Mouse (Mus musculus) MEL (cell line): Measurements from ENCODE around the gene Slc20a1. TPM values are rescaled to one million over a fixed set of nuclear protein-coding genes. Genes with fewer than 3 reads are reported as not detected.

Source experiments
- DNase-seq: peaks from one replicate; pipeline ENCODE4 v3.0.0; 2011; ENCODE audit warnings: low read depth, low spot score
- H3K27ac ChIP-seq: 2 replicates; pipeline ENCODE4 v1.5.1; 2012; ENCODE audit warnings: low read depth, mild to moderate bottlenecking, control low read depth, low read length, moderate library complexity; ENCODE audit not compliant: control insufficient read depth
- H3K27me3 ChIP-seq, 2 experiments: fragments of 150-350 bp in 1 of 2; sonication (generic) in 1 of 2; 2 replicates each; pipeline ENCODE4 v1.6.1; 2012; ENCODE audit warnings: low read length in 2 of 2, mild to moderate bottlenecking in 2 of 2, improper control_type of control experiment in 1 of 2, moderate library complexity in 1 of 2; ENCODE audit not compliant: insufficient read depth in 2 of 2, control insufficient read depth in 1 of 2
- H3K36me3 ChIP-seq, 2 experiments: 2 replicates each; pipeline ENCODE4 v1.6.1; 2012 to 2014; ENCODE audit warnings: low read length in 2 of 2, improper control_type of control experiment in 1 of 2, inconsistent platforms in 1 of 2, mild to moderate bottlenecking in 1 of 2; ENCODE audit not compliant: insufficient read depth in 2 of 2, control insufficient read depth in 1 of 2
- H3K4me1 ChIP-seq, 2 experiments: fragments of 150-350 bp in 1 of 2; sonication (generic) in 1 of 2; 2 replicates each; pipeline ENCODE4 v1.6.1; 2012; ENCODE audit warnings: low read length in 2 of 2, improper control_type of control experiment in 1 of 2, mild to moderate bottlenecking in 1 of 2; ENCODE audit not compliant: insufficient read depth in 2 of 2, control insufficient read depth in 1 of 2
- H3K4me3 ChIP-seq, 2 experiments: fragments of 150-350 bp in 1 of 2; sonication (generic) in 1 of 2; 2 replicates each; pipeline ENCODE4 v1.5.1; 2012; ENCODE audit warnings: low read depth in 2 of 2, low read length in 2 of 2, mild to moderate bottlenecking in 2 of 2, moderate library complexity in 2 of 2, control low read depth in 1 of 2, improper control_type of control experiment in 1 of 2; ENCODE audit not compliant: control insufficient read depth in 1 of 2, insufficient read depth in 1 of 2
- H3K79me2 ChIP-seq: 2 replicates; pipeline ENCODE4 v1.6.1; 2012; ENCODE audit warnings: mild to moderate bottlenecking, low read length, moderate library complexity; ENCODE audit not compliant: control insufficient read depth, poor library complexity, insufficient read depth
- H3K9ac ChIP-seq: 2 replicates; pipeline ENCODE4 v1.6.1; 2012; ENCODE audit warnings: low read depth, mild to moderate bottlenecking, control low read depth, low read length, moderate library complexity; ENCODE audit not compliant: control insufficient read depth, poor library complexity, severe bottlenecking
- H3K9me3 ChIP-seq: fragments of 150-350 bp; sonication (generic); replicated peaks from 2 replicates; pipeline ENCODE4 v1.6.1; 2012; ENCODE audit warnings: mild to moderate bottlenecking, low read length, improper control_type of control experiment, moderate library complexity; ENCODE audit not compliant: insufficient read depth
- ETS1 ChIP-seq: IDR thresholded peaks from 2 replicates; pipeline ENCODE4 v1.6.1; 2012; ENCODE audit warnings: low read depth, mild to moderate bottlenecking, inconsistent platforms, low read length, improper control_type of control experiment, moderate library complexity
- JUND ChIP-seq: IDR thresholded peaks from 2 replicates; pipeline ENCODE4 v1.6.1; 2011; ENCODE audit warnings: low read depth, mild to moderate bottlenecking, improper control_type of control experiment, low read length
- KAT2A ChIP-seq: conservative IDR thresholded peaks from 2 replicates; pipeline ENCODE4 v1.6.1; 2012; ENCODE audit warnings: low read depth, low read length, improper control_type of control experiment, inconsistent platforms
- POLR2AphosphoS5 ChIP-seq: IDR thresholded peaks from 2 replicates; pipeline ENCODE4 v1.6.1; 2012; ENCODE audit warnings: low read depth, borderline replicate concordance, mild to moderate bottlenecking, inconsistent platforms, low read length, moderate library complexity, mixed read lengths
- UBTF ChIP-seq: IDR thresholded peaks from 2 replicates; pipeline ENCODE4 v1.6.1; 2012; ENCODE audit warnings: low read depth, mild to moderate bottlenecking, inconsistent platforms, low read length, improper control_type of control experiment, moderate library complexity, borderline replicate concordance; ENCODE audit not compliant: insufficient read depth
- USF1 ChIP-seq: IDR thresholded peaks from 2 replicates; pipeline ENCODE4 v1.6.1; 2014; ENCODE audit warnings: low read depth, mild to moderate bottlenecking, inconsistent platforms, low read length, improper control_type of control experiment, moderate library complexity
- ZMIZ1 ChIP-seq: IDR thresholded peaks from 2 replicates; pipeline ENCODE4 v1.6.1; 2012; ENCODE audit warnings: low read depth, mild to moderate bottlenecking, inconsistent platforms, low read length, improper control_type of control experiment, moderate library complexity
- ZNF384 ChIP-seq: IDR thresholded peaks from 2 replicates; pipeline ENCODE4 v1.6.1; 2012; ENCODE audit warnings: low read depth, mild to moderate bottlenecking, inconsistent platforms, low read length, improper control_type of control experiment
- polyA plus RNA-seq, 2 experiments: library from polyadenylated mRNA; stranded (reverse) in 1 of 2; unstranded in 1 of 2; fragments of >175 nt in 1 of 2; fragments of >200 nt in 1 of 2; gene quantifications; 2 replicates each; pipeline versions ENCODE4 v1.2.1 to v1.2.4; 2012; ENCODE audit warnings: low replicate concordance in 2 of 2, low read depth in 1 of 2; ENCODE audit not compliant: insufficient read length in 2 of 2, insufficient read depth in 1 of 2, missing spikeins in 1 of 2
- total RNA-seq: library from RNA; depleted of rRNA; stranded (reverse); fragments of 300-350 nt; gene quantifications from 2 replicates; pipeline ENCODE4 v1.2.3, GENCODE M21; 2012

Gene Slc20a1
- total and polyA plus RNA-seq, 3 experiments, result 69.4 to 80.7 TPM; not detected in 1

DNA sequence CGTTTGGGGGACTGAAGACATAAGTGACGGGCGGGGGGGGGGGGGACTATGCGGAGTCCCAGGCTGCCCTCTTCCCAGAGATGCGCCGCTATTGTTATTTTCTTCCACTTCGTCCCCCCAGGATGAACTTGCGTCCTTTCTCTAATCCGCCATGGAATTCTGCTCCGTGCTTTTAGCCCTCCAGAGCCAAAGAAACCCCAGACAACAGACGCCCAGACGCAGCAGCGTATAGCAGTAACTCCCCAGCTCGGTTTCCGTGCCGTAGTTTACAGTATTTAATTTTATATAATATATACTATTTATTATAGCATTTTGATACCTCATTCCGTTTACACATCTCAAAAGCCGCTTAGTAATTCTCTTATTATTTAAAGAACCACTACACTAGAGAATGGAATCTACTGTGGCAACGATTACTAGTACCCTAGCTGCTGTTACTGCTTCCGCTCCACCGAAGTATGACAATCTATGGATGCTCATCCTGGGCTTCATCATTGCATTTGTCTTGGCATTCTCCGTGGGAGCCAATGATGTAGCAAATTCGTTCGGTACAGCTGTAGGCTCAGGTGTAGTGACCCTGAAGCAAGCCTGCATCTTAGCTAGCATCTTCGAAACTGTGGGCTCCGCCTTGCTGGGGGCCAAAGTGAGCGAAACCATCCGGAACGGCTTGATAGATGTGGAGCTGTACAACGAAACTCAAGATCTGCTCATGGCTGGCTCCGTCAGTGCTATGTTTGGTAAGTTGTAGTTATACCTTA, 943 bp downstream of the Slc20a1 start:
- peaks cover 28% of the 10 kb centered on the region for H3K79me2 ChIP-seq
- TF ChIP-seq USF1, result no peak
- peak; percentile 57; the same call in 1 of the 2 replicates for TF ChIP-seq ETS1
- no peak for TF ChIP-seq KAT2A
- no peak for TF ChIP-seq UBTF
- TF ChIP-seq ZMIZ1, result no peak
- H3K9me3 ChIP-seq, result no peaks in the 10 kb centered on the region
- DNase-seq, result peak; percentile 37
- 0 out of 2 replicates have a peak overlapping the region, but pooled peaks have one; percentile 24 for H3K27ac ChIP-seq
- peak overlapping the region; percentile 93 to 99 for H3K4me3 ChIP-seq
- H3K4me1 ChIP-seq, result peaks cover 2 to 22% of the 10 kb centered on the region in 2 experiments
- peaks cover 9 to 29% of the 10 kb centered on the region in 2 experiments for H3K36me3 ChIP-seq
- peak overlapping the region; percentile 99 for H3K9ac ChIP-seq
- no peaks in the 10 kb centered on the region for H3K27me3 ChIP-seq

DNA sequence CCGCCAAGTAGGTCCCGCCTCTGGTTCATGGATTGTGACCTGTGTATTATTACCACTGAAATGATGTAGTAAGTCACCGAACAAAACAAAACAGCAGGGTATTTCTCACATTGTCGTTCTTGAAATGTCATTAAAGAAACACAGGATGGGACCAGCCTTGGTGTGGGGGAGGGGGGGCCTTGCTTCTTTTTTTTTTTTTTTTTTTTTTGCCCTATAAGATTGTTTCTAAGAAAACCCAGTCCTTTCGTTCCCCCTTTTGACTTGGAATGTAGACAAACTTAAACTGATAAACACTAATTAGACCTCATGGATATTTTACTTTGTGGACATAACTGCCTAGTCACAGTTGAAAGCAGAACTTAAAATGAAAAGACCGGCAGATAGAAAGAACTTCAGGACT, 6.4 kb downstream of the Slc20a1 start:
- H3K4me1 ChIP-seq, result peaks cover 0 to 5% of the 10 kb centered on the region in 2 experiments
- DNase-seq, result no peak
- no peak overlapping the region for H3K9ac ChIP-seq
- H3K79me2 ChIP-seq, result peaks cover 5% of the 10 kb centered on the region
- H3K36me3 ChIP-seq, result peaks cover 14 to 20% of the 10 kb centered on the region in 2 experiments
- no peaks in the 10 kb centered on the region for H3K27me3 ChIP-seq
- no peak for TF ChIP-seq UBTF
- TF ChIP-seq ZNF384, result peak; percentile 78
- H3K9me3 ChIP-seq, result no peaks in the 10 kb centered on the region
- H3K27ac ChIP-seq, result no peak overlapping the region
- no peak overlapping the region for H3K4me3 ChIP-seq

DNA sequence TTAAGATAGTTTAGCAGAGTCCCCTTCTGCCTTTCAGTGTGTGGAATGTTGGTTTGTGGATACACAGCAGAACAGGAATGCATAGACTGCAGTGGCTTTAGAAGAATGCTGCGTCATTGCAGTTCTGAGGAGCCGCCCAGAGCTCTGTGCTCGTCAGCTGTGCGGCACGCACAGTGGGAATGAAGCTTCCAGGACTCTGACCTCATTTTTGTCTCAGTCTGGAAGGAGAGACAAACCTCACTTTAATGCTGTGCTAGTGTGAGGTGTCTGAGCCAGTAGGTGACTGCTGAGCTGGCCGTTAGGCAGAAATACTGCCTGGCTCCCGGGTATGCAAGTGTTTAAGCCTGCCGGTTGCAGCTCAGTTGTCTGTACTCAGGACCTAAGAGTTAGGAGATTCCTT, 8.3 kb downstream of the Slc20a1 start:
- H3K4me1 ChIP-seq, result no peaks in the 10 kb centered on the region; a peak in 2 of 4 replicates
- no peak overlapping the region for H3K4me3 ChIP-seq
- no peak overlapping the region for H3K27ac ChIP-seq
- DNase-seq, result no peak
- H3K79me2 ChIP-seq, result no peaks in the 10 kb centered on the region
- no peaks in the 10 kb centered on the region for H3K9me3 ChIP-seq
- H3K36me3 ChIP-seq, result peaks cover 2 to 21% of the 10 kb centered on the region in 2 experiments
- no peak for TF ChIP-seq USF1
- TF ChIP-seq POLR2AphosphoS5, result no peak
- no peak for TF ChIP-seq JUND
- no peak overlapping the region for H3K9ac ChIP-seq
- no peaks in the 10 kb centered on the region for H3K27me3 ChIP-seq
